Mouse (Mus musculus) right cerebral cortex, postnatal 10 days (tissue): ENCODE measurements around the gene Auts2.
"Not testable (repeated sequence)": the region's sequence is repeated elsewhere in the genome, so short reads cannot be mapped to it uniquely, and the experiment has no call there.

Experiments
- DNase-seq, 2 experiments: peaks; one replicate each; pipeline ENCODE4 v3.0.0; 2021; ENCODE audit warnings: low spot score in 2 of 2

The Auts2 gene

GRCm38 (mm10) chr5:132543118-132544071 lies at the start of gene Auts2:
Auts2 (minus strand) TSS chr5:132543344.
- DNase-seq, result peak; percentile 94

- DNase-seq, result no peak
Observed at GRCm38 (mm10) chr5:132591721-132592695, 48.9 kb upstream of the Auts2 start.

GRCm38 (mm10) chr5:132579774-132580173 lies 36.6 kb upstream of the Auts2 start:
- peak; percentile 23 to 29 for DNase-seq

- DNase-seq, result not testable (repeated sequence)
Observed at GRCm38 (mm10) chr5:132560771-132561170, 17.6 kb upstream of the Auts2 start.

- no peak for DNase-seq
Observed at GRCm38 (mm10) chr5:132545761-132546160, 2.6 kb upstream of the Auts2 start.

- DNase-seq, result peak; percentile 44 to 50
Observed at GRCm38 (mm10) chr5:132544176-132544995, 1.2 kb upstream of the Auts2 start.

- peak; percentile 40 to 49 for DNase-seq
Observed at GRCm38 (mm10) chr5:132542381-132543020, 643 bp downstream of the Auts2 start.

GRCm38 (mm10) chr5:132541951-132542350 lies 1.2 kb downstream of the Auts2 start:
- peak in 1 of 2 experiments; percentile 32 for DNase-seq

- peak; percentile 43 to 48 for DNase-seq
Observed at GRCm38 (mm10) chr5:132541371-132541931, 1.7 kb downstream of the Auts2 start.

GRCm38 (mm10) chr5:132540841-132541311 lies 2.3 kb downstream of the Auts2 start:
- DNase-seq, result peak; percentile 43 to 67

- no peak for DNase-seq
Observed at GRCm38 (mm10) chr5:132537475-132537874, 5.7 kb downstream of the Auts2 start.

- DNase-seq, result no peak
Observed at GRCm38 (mm10) chr5:132526395-132526794, 16.7 kb downstream of the Auts2 start.

- no peak for DNase-seq
Observed at GRCm38 (mm10) chr5:132521358-132521873, 21.7 kb downstream of the Auts2 start.

GRCm38 (mm10) chr5:132517879-132518278 lies 25.3 kb downstream of the Auts2 start:
- DNase-seq, result no peak

- DNase-seq, result no peak
Observed at GRCm38 (mm10) chr5:132514521-132514920, 28.6 kb downstream of the Auts2 start.

GRCm38 (mm10) chr5:132513206-132513605 lies 29.9 kb downstream of the Auts2 start:
- no peak for DNase-seq

GRCm38 (mm10) chr5:132509464-132509885 lies 33.7 kb downstream of the Auts2 start:
- DNase-seq, result peak; percentile 37 to 49

- no peak for DNase-seq
Observed at GRCm38 (mm10) chr5:132504893-132505292, 38.3 kb downstream of the Auts2 start.

- DNase-seq, result no peak
Observed at GRCm38 (mm10) chr5:132503431-132503830, 39.7 kb downstream of the Auts2 start.

GRCm38 (mm10) chr5:132502036-132502435 lies 41.1 kb downstream of the Auts2 start:
- no peak for DNase-seq
